Mouse (Mus musculus): ENCODE results near the gene Traf6. TPM values are rescaled to one million over a fixed set of nuclear protein-coding genes. Genes with fewer than 3 reads are reported as not detected.
A peak's percentile ranks its signal among the peaks of the same experiment; 100 is the strongest.

Traf6 gene
- polyA plus RNA-seq, 1 experiment from 2014 or later, result 5.4 TPM

GRCm38 (mm10) chr2:101650446-101650845 is 27.8 kb upstream of the Traf6 start:
- DNase-seq (ENCODE audit: low spot score) (no peak), ATAC-seq (no peak)
- Histone ChIP-seq H3K4me2 (replicated peaks; ENCODE audit: low read depth, low read length) (no peak overlapping the region), H3K27me3 (replicated peaks; ENCODE audit: insufficient read depth, low read length) (no peaks in the 10 kb centered on the region), H3K27ac (ENCODE audit: low read length) (no peak overlapping the region), H3K4me3 (ENCODE audit: low read depth, low read length) (no peak overlapping the region), H3K9ac (replicated peaks; ENCODE audit: low read depth) (no peak overlapping the region), H3K36me3 (ENCODE audit: insufficient read depth, low read length) (no peaks in the 10 kb centered on the region), H3K9me3 (ENCODE audit: low read length) (no peaks in the 10 kb centered on the region), H3K4me1 (ENCODE audit: insufficient read depth, low read depth, low read length) (no peaks in the 10 kb centered on the region)
- 50% methylated on average over 1 of the region's 1 CpGs for WGBS
- TF ChIP-seq CTCF (IDR thresholded peaks at IDR 0.05), result no peak
- no peak for TF ChIP-seq EP300 (IDR thresholded peaks at IDR 0.05)

GRCm38 (mm10) chr2:101652204-101652920 is 25.9 kb upstream of the Traf6 start:
- ATAC-seq, result no peak
- 38% methylated on average over 14 of the region's 14 CpGs for WGBS
- TF ChIP-seq EP300 (IDR thresholded peaks at IDR 0.05) (no peak), CTCF (IDR thresholded peaks at IDR 0.05) (no peak)

GRCm38 (mm10) chr2:101652921-101653597 is 25.2 kb upstream of the Traf6 start:
- Histone ChIP-seq H3K4me3 (ENCODE audit: low read depth, low read length) (no peak overlapping the region), H3K27ac (ENCODE audit: low read length) (no peak overlapping the region), H3K4me1 (ENCODE audit: insufficient read depth, low read depth, low read length) (no peaks in the 10 kb centered on the region), H3K9ac (replicated peaks; ENCODE audit: low read depth) (no peak overlapping the region), H3K9me3 (ENCODE audit: low read length) (no peaks in the 10 kb centered on the region), H3K27me3 (replicated peaks; ENCODE audit: insufficient read depth, low read length) (no peaks in the 10 kb centered on the region), H3K36me3 (ENCODE audit: insufficient read depth, low read length) (no peaks in the 10 kb centered on the region), H3K4me2 (replicated peaks; ENCODE audit: low read depth, low read length) (peak overlapping the region; percentile 43)
- TF ChIP-seq CTCF (IDR thresholded peaks at IDR 0.05) (peak; percentile 78), EP300 (IDR thresholded peaks at IDR 0.05) (no peak)
- ATAC-seq, result peak; percentile 57
- 17% methylated on average over 14 of the region's 14 CpGs for WGBS
- DNase-seq (ENCODE audit: low spot score), result peak; percentile 82

More at GRCm38 (mm10) chr2:101652204-101652920, 25.9 kb upstream of the Traf6 start:
- DNase-seq (ENCODE audit: low spot score), result no peak
- no peak overlapping the region for H3K4me3 ChIP-seq (ENCODE audit: low read depth, low read length)
- no peaks in the 10 kb centered on the region for H3K36me3 ChIP-seq (ENCODE audit: insufficient read depth, low read length)
- no peak overlapping the region for H3K27ac ChIP-seq (ENCODE audit: low read length)
- H3K4me1 ChIP-seq (ENCODE audit: insufficient read depth, low read depth, low read length), result no peaks in the 10 kb centered on the region
- no peaks in the 10 kb centered on the region for H3K27me3 ChIP-seq (replicated peaks; ENCODE audit: insufficient read depth, low read length)
- H3K9ac ChIP-seq (replicated peaks; ENCODE audit: low read depth), result no peak overlapping the region
- H3K4me2 ChIP-seq (replicated peaks; ENCODE audit: low read depth, low read length), result peak overlapping the region; percentile 43
- no peaks in the 10 kb centered on the region for H3K9me3 ChIP-seq (ENCODE audit: low read length)

DNA sequence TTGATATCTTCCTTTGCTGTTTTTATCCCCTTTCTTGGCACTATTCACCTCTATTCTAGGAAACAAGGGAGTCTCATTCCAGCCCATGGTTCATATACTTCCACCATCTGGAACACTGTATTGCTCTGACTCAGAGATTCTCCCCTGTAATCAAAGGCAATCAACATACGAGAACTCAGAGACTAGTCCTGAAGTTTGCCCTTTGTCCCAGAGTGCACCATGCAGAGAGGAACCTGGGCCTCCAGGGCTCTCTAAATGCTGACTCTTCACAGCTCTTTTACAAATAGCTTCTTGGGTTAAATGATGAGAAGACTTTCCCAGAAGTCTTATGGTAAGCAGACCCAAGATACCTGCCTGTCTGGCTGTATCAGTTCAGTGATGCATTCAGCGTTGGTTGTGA is 17.7 kb upstream of the Traf6 start:
- Histone ChIP-seq H3K4me1 (ENCODE audit: insufficient read depth, low read depth, low read length) (no peaks in the 10 kb centered on the region), H3K36me3 (ENCODE audit: insufficient read depth, low read length) (no peaks in the 10 kb centered on the region), H3K27ac (ENCODE audit: low read length) (no peak overlapping the region), H3K9ac (replicated peaks; ENCODE audit: low read depth) (no peak overlapping the region), H3K4me2 (replicated peaks; ENCODE audit: low read depth, low read length) (no peak overlapping the region), H3K4me3 (ENCODE audit: low read depth, low read length) (no peak overlapping the region), H3K9me3 (ENCODE audit: low read length) (no peaks in the 10 kb centered on the region), H3K27me3 (replicated peaks; ENCODE audit: insufficient read depth, low read length) (no peaks in the 10 kb centered on the region)
- DNase-seq (ENCODE audit: low spot score) (no peak), ATAC-seq (no peak)
- TF ChIP-seq EP300 (IDR thresholded peaks at IDR 0.05), result no peak
- TF ChIP-seq CTCF (IDR thresholded peaks at IDR 0.05), result no peak
- WGBS, result 83% methylated on average over 2 of the region's 2 CpGs

DNA sequence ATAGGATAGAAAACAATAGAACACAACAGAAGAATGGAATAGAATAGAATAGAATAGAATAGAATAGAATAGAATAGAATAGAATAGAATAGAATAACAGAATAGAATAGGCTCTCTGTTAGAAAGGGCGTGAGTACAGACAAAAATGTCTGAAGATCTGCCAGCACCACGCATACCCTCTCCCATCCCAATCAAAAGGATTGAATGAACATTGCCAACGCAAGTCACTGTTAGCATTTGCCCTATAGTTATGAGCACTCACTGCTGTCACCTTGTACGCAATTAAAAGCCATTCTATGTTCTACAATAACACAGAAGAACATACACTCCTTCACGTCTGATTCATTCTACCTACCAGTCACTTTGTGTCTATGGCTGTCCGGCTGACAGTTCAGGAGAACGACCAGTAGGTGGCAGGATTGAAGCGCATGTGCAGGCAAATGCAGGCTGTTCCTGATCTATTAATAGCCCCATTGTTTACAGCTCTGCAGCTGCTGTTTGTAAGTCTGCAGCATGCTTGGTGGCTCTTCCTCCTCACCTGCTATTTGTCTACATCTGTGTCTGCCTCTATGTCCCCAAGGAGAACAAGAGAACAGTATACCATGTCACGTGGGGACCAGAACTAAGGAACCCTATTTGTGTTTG is 13.0 kb upstream of the Traf6 start:
- ATAC-seq (peak; percentile 57), DNase-seq (ENCODE audit: low spot score) (peak; percentile 87)
- H3K4me2 ChIP-seq (replicated peaks; ENCODE audit: low read depth, low read length), result no peak overlapping the region
- H3K36me3 ChIP-seq (ENCODE audit: insufficient read depth, low read length), result no peaks in the 10 kb centered on the region
- H3K4me3 ChIP-seq (ENCODE audit: low read depth, low read length), result no peak overlapping the region
- 21% methylated on average over 9 of the region's 9 CpGs for WGBS
- H3K27me3 ChIP-seq (replicated peaks; ENCODE audit: insufficient read depth, low read length), result no peaks in the 10 kb centered on the region
- H3K9me3 ChIP-seq (ENCODE audit: low read length), result no peaks in the 10 kb centered on the region
- TF ChIP-seq EP300 (IDR thresholded peaks at IDR 0.05) (no peak), CTCF (IDR thresholded peaks at IDR 0.05) (peak; percentile 97)
- no peaks in the 10 kb centered on the region for H3K4me1 ChIP-seq (ENCODE audit: insufficient read depth, low read depth, low read length)
- H3K9ac ChIP-seq (replicated peaks; ENCODE audit: low read depth), result no peak overlapping the region
- no peak overlapping the region for H3K27ac ChIP-seq (ENCODE audit: low read length)

DNA sequence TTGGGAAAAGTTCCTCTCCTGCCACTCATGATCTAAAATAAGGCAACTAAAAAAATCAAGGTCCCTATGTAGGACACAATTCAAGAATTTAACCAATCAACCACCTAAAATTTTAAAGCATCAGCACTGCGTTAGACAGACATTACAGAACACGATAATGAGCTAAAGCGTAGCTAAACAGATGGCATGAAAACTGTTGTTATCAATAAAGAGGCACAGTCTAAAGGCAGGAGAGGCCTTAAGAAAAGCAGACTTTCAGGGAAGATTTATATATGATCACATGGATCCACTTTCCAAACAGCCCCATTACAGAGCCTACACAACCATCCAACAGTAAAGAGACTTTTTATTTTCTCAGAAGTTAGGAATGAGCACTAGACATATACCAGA is 12.5 kb upstream of the Traf6 start:
- 88% methylated on average over 3 of the region's 3 CpGs for WGBS
- no peaks in the 10 kb centered on the region for H3K27me3 ChIP-seq (replicated peaks; ENCODE audit: insufficient read depth, low read length)
- no peak overlapping the region for H3K4me3 ChIP-seq (ENCODE audit: low read depth, low read length)
- H3K36me3 ChIP-seq (ENCODE audit: insufficient read depth, low read length), result no peaks in the 10 kb centered on the region
- no peaks in the 10 kb centered on the region for H3K9me3 ChIP-seq (ENCODE audit: low read length)
- DNase-seq (ENCODE audit: low spot score), result no peak
- no peak for ATAC-seq
- no peaks in the 10 kb centered on the region for H3K4me1 ChIP-seq (ENCODE audit: insufficient read depth, low read depth, low read length)
- H3K9ac ChIP-seq (replicated peaks; ENCODE audit: low read depth), result no peak overlapping the region
- no peak for TF ChIP-seq EP300 (IDR thresholded peaks at IDR 0.05)
- TF ChIP-seq CTCF (IDR thresholded peaks at IDR 0.05), result no peak
- H3K4me2 ChIP-seq (replicated peaks; ENCODE audit: low read depth, low read length), result no peak overlapping the region
- H3K27ac ChIP-seq (ENCODE audit: low read length), result no peak overlapping the region

Measured in lung, postnatal 0 days (tissue).